Mouse (Mus musculus): Measurements from ENCODE around the gene Lrig1. TPM values are rescaled to one million over a fixed set of nuclear protein-coding genes. Genes with fewer than 3 reads are reported as not detected.
"Not testable (repeated sequence)": the region's sequence is repeated elsewhere in the genome, so short reads cannot be mapped to it uniquely, and the experiment has no call there.

Lrig1 gene
- polyA plus RNA-seq, 1 experiment from 2014 or later: 25.7 TPM

DNA sequence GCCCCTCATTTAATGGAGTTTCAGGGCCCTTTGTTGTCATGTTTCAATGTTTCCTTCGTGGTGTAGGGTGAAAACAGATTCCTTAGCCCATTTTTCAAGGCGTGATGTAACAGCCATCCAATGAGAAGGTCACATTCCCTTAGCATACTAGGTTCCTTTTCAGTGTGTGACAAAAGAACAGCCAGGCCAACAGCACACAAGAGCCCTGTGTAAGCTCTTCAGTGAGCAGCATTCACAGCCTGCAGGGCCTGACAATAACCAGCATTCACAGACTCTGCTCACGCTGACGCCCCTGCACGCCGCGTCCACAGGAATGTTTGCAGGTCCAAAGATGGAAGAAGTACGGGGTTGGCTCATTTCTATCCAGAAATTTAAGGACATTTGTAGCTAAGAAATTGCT is 122.0 kb downstream of the Lrig1 start:
- Histone ChIP-seq H3K4me2 (no peak overlapping the region), H3K36me3 (no peaks in the 10 kb centered on the region), H3K27ac (no peak overlapping the region), H3K4me3 (replicated peaks) (no peak overlapping the region), H3K4me1 (no peaks in the 10 kb centered on the region), H3K27me3 (replicated peaks) (no peaks in the 10 kb centered on the region), H3K9me3 (no peaks in the 10 kb centered on the region), H3K9ac (no peak overlapping the region)
- 71% methylated on average over 8 of the region's 8 CpGs for WGBS
- no peak for ATAC-seq (ENCODE audit: insufficient read depth, low FRiP score, low read depth)

DNA sequence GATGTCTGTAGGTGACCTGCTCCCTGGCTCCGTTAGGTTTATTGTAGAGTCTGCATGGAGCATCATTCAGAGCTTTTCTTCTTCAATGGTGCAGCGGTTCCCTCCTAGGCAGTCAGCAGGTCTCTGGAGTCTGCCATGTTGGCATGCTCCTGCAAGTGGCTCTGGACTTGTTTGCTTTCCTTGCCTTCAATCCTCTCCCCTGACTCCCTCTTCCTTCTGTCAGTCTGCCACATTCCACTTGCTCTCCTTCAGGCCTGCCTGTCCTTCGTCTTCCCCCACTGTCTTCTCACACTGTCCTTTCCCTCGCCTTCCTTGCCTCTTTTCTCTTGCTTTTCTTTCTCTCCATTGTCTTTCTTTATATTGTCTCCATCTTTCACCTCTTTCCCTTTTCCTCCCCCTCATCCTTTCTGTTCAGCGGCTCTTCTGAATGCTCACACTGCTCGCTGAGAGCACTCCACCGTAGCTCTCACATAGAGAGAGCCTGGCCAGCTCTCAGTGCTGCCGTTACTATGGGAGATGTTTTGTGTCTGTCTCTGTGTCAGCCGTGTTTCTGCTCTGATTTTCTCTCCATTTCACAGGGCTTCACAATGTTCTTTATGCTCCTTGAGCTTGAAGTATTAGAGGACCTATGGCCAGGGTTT is 124.3 kb downstream of the Lrig1 start:
- H3K27ac ChIP-seq: no peak overlapping the region
- H3K9me3 ChIP-seq: no peaks in the 10 kb centered on the region
- no peak overlapping the region for H3K4me3 ChIP-seq (replicated peaks)
- H3K4me2 ChIP-seq: no peak overlapping the region
- no peaks in the 10 kb centered on the region for H3K36me3 ChIP-seq
- ATAC-seq (ENCODE audit: insufficient read depth, low FRiP score, low read depth): no peak
- no peak overlapping the region for H3K9ac ChIP-seq
- H3K4me1 ChIP-seq: no peaks in the 10 kb centered on the region
- 54% methylated on average over 9 of the region's 9 CpGs for WGBS
- H3K27me3 ChIP-seq (replicated peaks): no peaks in the 10 kb centered on the region

DNA sequence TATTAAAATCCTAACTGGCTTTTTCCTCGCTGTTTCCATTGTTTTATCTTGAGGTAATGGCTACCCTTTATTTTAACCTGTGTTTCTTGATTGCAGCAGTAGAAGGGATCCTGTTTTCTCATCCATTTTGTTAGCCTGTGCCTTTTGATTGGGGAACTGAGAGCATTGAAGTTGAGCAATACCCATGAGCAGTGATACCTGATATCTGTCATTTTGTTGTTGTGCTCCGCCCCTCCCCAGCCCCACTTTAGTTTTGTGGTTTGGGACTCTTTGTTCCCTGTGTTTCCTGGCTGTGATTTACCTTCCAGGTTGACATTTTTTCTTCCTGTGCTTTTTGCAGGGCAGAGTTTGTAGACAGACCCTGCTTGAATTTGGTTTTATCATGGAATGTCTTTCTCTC is 131.9 kb downstream of the Lrig1 start:
- no peak overlapping the region for H3K4me3 ChIP-seq (replicated peaks)
- no peaks in the 10 kb centered on the region for H3K9me3 ChIP-seq
- ATAC-seq (ENCODE audit: insufficient read depth, low FRiP score, low read depth): no peak
- H3K4me2 ChIP-seq: no peak overlapping the region
- H3K36me3 ChIP-seq: no peaks in the 10 kb centered on the region
- H3K27me3 ChIP-seq (replicated peaks): no peaks in the 10 kb centered on the region
- WGBS: 88% methylated on average over 2 of the region's 2 CpGs
- H3K9ac ChIP-seq: no peak overlapping the region
- H3K4me1 ChIP-seq: no peaks in the 10 kb centered on the region
- no peak overlapping the region for H3K27ac ChIP-seq

DNA sequence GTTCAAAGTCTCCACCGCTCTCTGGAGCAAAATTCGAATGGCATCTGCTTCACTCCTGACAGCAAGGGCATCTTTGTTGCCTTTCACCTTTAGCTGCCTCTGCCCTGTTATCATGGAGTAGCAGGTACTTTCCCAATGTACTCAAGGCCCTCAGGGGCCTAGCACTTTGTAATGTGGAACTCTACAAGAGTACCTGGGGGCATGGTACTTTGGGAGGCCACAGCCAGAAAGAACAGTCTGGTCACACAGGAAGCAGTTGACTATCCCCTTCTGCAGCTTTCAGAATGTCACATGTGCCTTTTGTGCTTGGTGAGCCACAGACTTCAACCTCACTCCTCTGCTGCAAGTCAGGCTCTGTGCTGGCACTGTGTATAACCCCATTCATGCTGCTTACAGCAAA is 134.2 kb downstream of the Lrig1 start:
- no peak overlapping the region for H3K4me3 ChIP-seq (replicated peaks)
- H3K36me3 ChIP-seq: no peaks in the 10 kb centered on the region
- WGBS: 89% methylated on average over 2 of the region's 2 CpGs
- ATAC-seq (ENCODE audit: insufficient read depth, low FRiP score, low read depth): no peak
- no peak overlapping the region for H3K27ac ChIP-seq
- no peak overlapping the region for H3K4me2 ChIP-seq
- no peaks in the 10 kb centered on the region for H3K9me3 ChIP-seq
- H3K27me3 ChIP-seq (replicated peaks): no peaks in the 10 kb centered on the region
- H3K4me1 ChIP-seq: no peaks in the 10 kb centered on the region
- H3K9ac ChIP-seq: no peak overlapping the region

DNA sequence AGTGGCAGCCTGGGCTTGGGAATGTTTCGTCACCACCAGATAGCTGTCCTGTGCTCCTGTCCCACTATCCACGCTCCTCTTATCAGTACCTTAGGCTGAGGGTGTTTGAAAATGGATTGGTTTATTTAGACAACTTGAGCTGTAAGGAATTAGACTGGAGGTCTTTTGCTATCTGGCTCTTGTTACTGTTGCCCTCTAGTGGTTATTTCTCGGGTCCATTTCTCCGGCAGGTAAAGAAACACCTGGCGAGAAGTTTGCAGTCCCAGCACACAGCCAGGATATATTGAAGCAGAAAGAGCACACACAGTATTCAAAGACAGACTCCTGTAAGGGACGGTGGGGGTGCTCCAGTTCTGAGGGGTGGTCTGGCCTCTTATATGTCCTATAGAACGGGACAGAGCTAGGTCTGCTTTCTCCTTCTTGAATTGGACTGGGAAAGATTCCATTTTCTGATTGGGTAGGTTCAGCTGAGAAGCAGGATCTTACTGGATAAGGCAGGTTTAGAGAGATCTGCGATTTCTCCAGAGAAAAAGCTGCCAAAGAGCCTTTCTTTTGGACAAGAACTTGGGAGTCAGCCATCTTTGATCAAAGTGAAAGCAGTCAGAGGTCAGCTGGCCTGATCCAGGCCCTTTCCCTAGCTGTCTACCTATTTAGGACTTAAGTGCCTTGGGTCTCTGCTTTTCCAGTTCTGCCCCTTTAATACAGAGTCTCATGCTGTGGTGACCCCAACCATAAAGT is 136.6 kb downstream of the Lrig1 start:
- Histone ChIP-seq H3K4me3 (replicated peaks) (no peak overlapping the region), H3K27me3 (replicated peaks) (no peaks in the 10 kb centered on the region), H3K4me2 (no peak overlapping the region), H3K27ac (no peak overlapping the region), H3K9ac (no peak overlapping the region), H3K9me3 (no peaks in the 10 kb centered on the region), H3K4me1 (no peaks in the 10 kb centered on the region), H3K36me3 (no peaks in the 10 kb centered on the region)
- 45% methylated on average over 8 of the region's 8 CpGs for WGBS
- no peak for ATAC-seq (ENCODE audit: insufficient read depth, low FRiP score, low read depth)

DNA sequence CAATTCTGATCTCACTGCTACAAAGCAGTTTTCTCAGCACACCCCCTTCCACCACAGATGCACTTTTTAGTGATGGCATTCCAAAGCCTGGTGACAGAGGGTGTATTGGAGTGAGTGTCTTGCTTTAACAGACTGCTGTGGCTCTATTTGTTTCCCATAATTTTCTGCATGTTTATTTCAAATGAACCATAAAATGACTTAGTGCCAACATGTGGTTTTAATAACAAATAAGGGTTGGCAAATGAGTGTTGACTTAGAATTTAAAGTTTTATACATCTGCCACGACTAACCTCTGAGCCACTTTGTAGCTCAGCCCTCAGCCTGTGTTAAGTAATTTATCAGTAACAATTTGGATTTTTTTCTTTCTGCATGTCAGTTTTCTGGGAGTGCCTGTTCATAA is 138.6 kb downstream of the Lrig1 start:
- no peak overlapping the region for H3K4me3 ChIP-seq (replicated peaks)
- no peak overlapping the region for H3K9ac ChIP-seq
- H3K9me3 ChIP-seq: no peaks in the 10 kb centered on the region
- H3K36me3 ChIP-seq: no peaks in the 10 kb centered on the region
- H3K4me1 ChIP-seq: no peaks in the 10 kb centered on the region
- H3K4me2 ChIP-seq: no peak overlapping the region
- no peak for ATAC-seq (ENCODE audit: insufficient read depth, low FRiP score, low read depth)
- H3K27ac ChIP-seq: no peak overlapping the region
- 52% methylated on average over 1 of the region's 1 CpGs for WGBS
- H3K27me3 ChIP-seq (replicated peaks): no peaks in the 10 kb centered on the region

DNA sequence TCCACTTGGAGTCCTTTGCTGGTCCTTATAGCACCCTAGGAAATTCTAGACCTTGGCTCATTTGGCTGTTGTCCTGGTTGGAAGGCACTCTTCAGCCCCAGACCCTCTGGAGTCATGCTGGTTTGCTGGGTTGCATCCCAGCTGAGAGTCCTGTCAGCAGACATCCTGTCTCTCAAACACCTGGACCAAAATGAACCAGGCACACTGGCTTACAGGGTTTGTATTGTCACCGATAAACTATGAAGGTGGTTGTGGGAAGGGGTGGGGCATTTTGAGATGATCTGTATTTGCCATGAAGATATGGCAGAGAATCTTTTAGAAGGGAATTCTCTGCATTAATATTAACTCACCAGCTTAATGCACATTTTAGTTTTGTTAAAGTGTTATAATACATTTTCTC is 139.1 kb downstream of the Lrig1 start:
- ATAC-seq (ENCODE audit: insufficient read depth, low FRiP score, low read depth): no peak
- Histone ChIP-seq H3K4me2 (no peak overlapping the region), H3K4me3 (replicated peaks) (no peak overlapping the region), H3K27me3 (replicated peaks) (no peaks in the 10 kb centered on the region), H3K27ac (no peak overlapping the region), H3K4me1 (no peaks in the 10 kb centered on the region), H3K9ac (no peak overlapping the region), H3K9me3 (no peaks in the 10 kb centered on the region), H3K36me3 (no peaks in the 10 kb centered on the region)
- WGBS: 97% methylated on average over 1 of the region's 1 CpGs

DNA sequence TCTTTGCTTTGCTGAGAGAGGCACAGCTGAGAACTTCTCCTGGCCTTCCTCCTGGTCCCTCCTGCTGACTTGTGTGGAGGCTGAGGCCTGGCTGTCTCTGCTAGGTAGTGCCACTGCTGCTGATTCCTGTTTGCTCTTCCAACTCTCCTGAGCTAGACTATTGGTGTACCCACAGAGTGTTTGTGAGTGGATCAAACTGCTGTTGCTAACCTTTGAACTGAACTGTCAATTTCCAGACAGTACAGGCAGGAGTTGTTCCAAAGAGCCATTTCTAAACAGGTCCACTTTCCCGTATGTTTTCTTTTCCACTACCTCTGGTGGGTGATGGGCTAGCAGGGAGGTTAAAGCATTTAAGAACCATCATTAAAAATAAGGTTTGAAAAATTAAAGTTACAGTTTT is 141.4 kb downstream of the Lrig1 start:
- H3K4me3 ChIP-seq (replicated peaks); ATAC-seq (ENCODE audit: insufficient read depth, low FRiP score, low read depth); H3K27me3 ChIP-seq (replicated peaks); H3K4me1 ChIP-seq; H3K9ac ChIP-seq; H3K4me2 ChIP-seq; H3K27ac ChIP-seq; H3K36me3 ChIP-seq; H3K9me3 ChIP-seq: not testable (repeated sequence)
- 71% methylated on average over 1 of the region's 1 CpGs for WGBS

Small RNA genes lying within 50 kb of the gene (microRNA-seq; reads per million reads assigned to microRNA genes)
- 0.77 reads per million for gene Mir7041

Other genes starting within 250 kb of the Lrig1 start
- 7.9 and 9.5 TPM in 2 replicates for gene Slc25a26, start 199.8 kb downstream of the Lrig1 start, polyA plus RNA-seq (2015; fragmentation: Nextera tagmentation; extraction: Ambion mirVana)